Mouse (Mus musculus) lung, embryonic 14.5 days (tissue): ENCODE data around the gene Metap2. TPM values are rescaled to one million over a fixed set of nuclear protein-coding genes. Genes with fewer than 3 reads are reported as not detected.

Experiments used
- ATAC-seq: fragments of 200-750 bp; cut with Nextera tagmentation; 2 replicates; pipeline ENCODE4 v1.8.0; 2017; ENCODE audit warnings: mild to moderate bottlenecking, moderate TSS enrichment, moderate library complexity; ENCODE audit not compliant: insufficient read depth
- DNase-seq: peaks from one replicate; pipeline ENCODE4 v3.0.0-alpha.2; 2015
- H3K27ac ChIP-seq: fragments of 300-500 bp; sonication (generic); 2 replicates; pipeline ENCODE4 v1.5.1; 2014; ENCODE audit warnings: low read depth, mild to moderate bottlenecking, moderate library complexity
- H3K27me3 ChIP-seq: fragments of 300-500 bp; sonication (generic); 2 replicates; pipeline ENCODE4 v1.6.1; 2014; ENCODE audit warnings: low read length, control low read depth; ENCODE audit not compliant: insufficient read depth
- H3K36me3 ChIP-seq: fragments of 300-500 bp; sonication (generic); 2 replicates; pipeline ENCODE4 v1.6.1; 2014; ENCODE audit warnings: control low read depth; ENCODE audit not compliant: insufficient read depth
- H3K4me1 ChIP-seq: fragments of 300-500 bp; sonication (generic); 2 replicates; pipeline ENCODE4 v1.6.1; 2014; ENCODE audit warnings: antibody characterized with exemption, control low read depth; ENCODE audit not compliant: insufficient read depth
- H3K4me2 ChIP-seq: fragments of 300-500 bp; sonication (generic); 2 replicates; pipeline ENCODE4 v1.6.1; 2014; ENCODE audit warnings: mild to moderate bottlenecking
- H3K4me3 ChIP-seq: fragments of 300-500 bp; sonication (generic); 2 replicates; pipeline ENCODE4 v1.5.1; 2014; ENCODE audit warnings: low read depth, low read length
- H3K9ac ChIP-seq: fragments of 300-500 bp; sonication (generic); 2 replicates; pipeline ENCODE4 v1.6.1; 2014
- H3K9me3 ChIP-seq: fragments of 300-500 bp; sonication (generic); 2 replicates; pipeline ENCODE4 v1.6.1; 2016; ENCODE audit warnings: low read depth, low read length, control low read depth
- CTCF ChIP-seq: IDR thresholded peaks from 2 replicates; pipeline ENCODE4 v1.5.1; 2016; ENCODE audit warnings: antibody characterized with exemption, low read depth
- WGBS: fragments of 180-500 bp; shearing (Covaris S2); extraction: QIAGEN DNeasy Blood & Tissue Kit; methylation state at CpG from one replicate; pipeline ENCODE4 v1.1.7; 2014; 5-methylcytosine and 5-hydroxymethylcytosine counted together
- polyA plus RNA-seq: library from polyadenylated mRNA; unstranded; fragments of >200 nt; fragmentation: Nextera tagmentation; extraction: Ambion mirVana; gene quantifications from 2 replicates; pipeline ENCODE4 v1.2.1, GENCODE M21; 2014

Metap2 gene
- polyA plus RNA-seq, 1 experiment from 2014 or later = 213 TPM

DNA sequence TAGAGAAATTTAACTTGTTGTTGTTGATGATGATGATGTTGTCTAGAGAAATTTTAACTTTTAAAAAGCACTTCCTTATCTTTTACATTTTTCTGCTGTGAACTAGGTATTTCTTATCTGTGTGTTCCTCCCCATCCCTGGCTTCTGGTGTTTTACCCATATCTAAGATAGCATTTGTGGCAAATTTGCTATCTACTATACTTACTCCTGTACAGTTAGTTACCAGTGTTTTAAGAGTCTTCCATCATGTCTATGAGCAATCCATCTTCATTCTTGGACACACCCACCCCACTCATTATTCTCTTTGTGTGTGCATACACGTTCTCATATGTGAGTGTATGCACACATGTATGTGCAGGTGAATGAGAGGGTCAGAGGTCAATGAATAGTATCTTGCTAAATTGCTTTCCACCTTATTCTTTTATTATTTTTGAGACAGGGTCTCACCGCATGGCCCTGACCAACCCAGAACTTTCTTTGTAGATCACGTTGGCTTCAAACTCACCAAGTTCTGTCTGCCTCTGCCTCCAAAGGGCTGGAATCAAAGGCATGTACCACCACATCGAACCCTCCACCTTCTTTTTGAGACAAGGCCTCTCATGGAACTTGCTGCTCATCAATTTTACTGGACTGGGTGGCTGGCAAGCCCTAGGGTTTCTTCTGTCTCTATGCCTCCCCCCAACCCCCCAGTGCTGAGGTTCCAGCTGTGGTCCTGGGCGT, 15.4 kb upstream of the Metap2 start:
- H3K4me2 ChIP-seq = no peak overlapping the region
- no peak overlapping the region for H3K9ac ChIP-seq
- 68% methylated on average over 5 of the region's 5 CpGs for WGBS
- DNase-seq = no peak
- TF ChIP-seq CTCF = no peak
- no peak for ATAC-seq
- no peaks in the 10 kb centered on the region for H3K4me1 ChIP-seq
- H3K9me3 ChIP-seq = no peaks in the 10 kb centered on the region
- no peak overlapping the region for H3K27ac ChIP-seq
- no peaks in the 10 kb centered on the region for H3K36me3 ChIP-seq
- no peak overlapping the region for H3K4me3 ChIP-seq
- no peaks in the 10 kb centered on the region for H3K27me3 ChIP-seq

- 62% methylated on average over 5 of the region's 5 CpGs for WGBS
- Histone ChIP-seq H3K9me3 (no peaks in the 10 kb centered on the region), H3K27ac (no peak overlapping the region), H3K27me3 (no peaks in the 10 kb centered on the region), H3K4me3 (no peak overlapping the region), H3K36me3 (no peaks in the 10 kb centered on the region), H3K4me2 (no peak overlapping the region), H3K4me1 (no peaks in the 10 kb centered on the region), H3K9ac (no peak overlapping the region)
- no peak for TF ChIP-seq CTCF
- DNase-seq = no peak
- no peak for ATAC-seq
Observed at GRCm38 (mm10) chr10:93911326-93911725, 14.4 kb upstream of the Metap2 start.

DNA sequence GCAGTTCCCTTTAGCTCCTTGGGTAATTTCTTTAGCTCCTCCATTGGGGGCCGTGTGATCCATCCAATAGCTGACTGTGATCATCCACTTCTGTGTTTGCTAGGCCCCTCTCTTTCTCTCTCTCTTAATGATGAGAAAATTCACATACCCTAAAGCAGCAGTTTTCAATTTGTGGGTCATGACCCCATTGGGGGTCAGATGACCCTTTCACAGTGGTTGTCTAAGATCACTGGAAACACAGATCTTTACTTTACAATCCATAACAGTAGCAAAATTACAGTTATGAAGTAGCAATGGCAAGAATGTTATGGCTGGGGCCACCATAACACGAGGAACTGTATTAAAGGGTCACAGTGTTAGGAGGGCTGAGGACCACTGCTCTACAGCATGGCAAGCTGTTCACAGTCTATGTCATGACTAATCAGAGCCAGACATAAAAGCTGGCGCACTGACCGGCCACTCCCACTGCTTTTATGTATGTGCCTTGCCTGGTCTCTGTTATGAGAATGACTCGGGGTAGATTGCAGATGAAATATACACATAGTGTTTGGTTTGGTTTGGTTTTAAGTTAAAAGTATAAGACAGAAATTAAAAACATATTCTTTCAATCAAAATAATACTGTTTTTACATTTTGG, 13.0 kb upstream of the Metap2 start:
- Histone ChIP-seq H3K4me2 (no peak overlapping the region), H3K4me3 (no peak overlapping the region), H3K27ac (no peak overlapping the region), H3K4me1 (no peaks in the 10 kb centered on the region), H3K9me3 (no peaks in the 10 kb centered on the region), H3K36me3 (no peaks in the 10 kb centered on the region), H3K9ac (no peak overlapping the region), H3K27me3 (no peaks in the 10 kb centered on the region)
- DNase-seq = no peak
- 66% methylated on average over 5 of the region's 5 CpGs for WGBS
- TF ChIP-seq CTCF = no peak
- ATAC-seq = no peak

GRCm38 (mm10) chr10:93909015-93909414, 12.1 kb upstream of the Metap2 start:
- no peak overlapping the region for H3K9ac ChIP-seq

DNA sequence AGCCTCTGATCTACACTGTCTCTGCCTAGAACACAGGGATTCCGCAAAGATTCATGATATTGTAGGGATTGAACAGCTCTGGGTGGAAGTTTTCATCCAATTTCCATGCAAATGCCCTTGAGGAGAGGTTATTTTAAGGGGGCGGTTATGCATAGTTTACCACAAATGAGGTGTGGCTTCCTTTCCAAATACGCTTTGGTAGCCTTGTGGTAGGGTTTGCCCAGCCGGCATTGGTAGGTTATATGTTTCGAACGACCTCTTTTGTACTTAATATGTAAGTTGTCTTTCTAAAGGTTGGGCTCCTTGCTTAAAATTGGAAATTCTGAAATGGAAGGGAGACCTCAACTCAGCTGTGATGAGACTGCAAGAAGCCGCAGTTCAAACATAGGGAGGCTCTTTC, 11.6 kb upstream of the Metap2 start:
- Histone ChIP-seq H3K4me2 (no peak overlapping the region), H3K27me3 (no peaks in the 10 kb centered on the region), H3K9me3 (no peaks in the 10 kb centered on the region), H3K36me3 (no peaks in the 10 kb centered on the region), H3K4me1 (no peaks in the 10 kb centered on the region), H3K4me3 (no peak overlapping the region), H3K27ac (no peak overlapping the region), H3K9ac (no peak overlapping the region)
- DNase-seq (no peak), ATAC-seq (no peak)
- no peak for TF ChIP-seq CTCF
- 89% methylated on average over 7 of the region's 7 CpGs for WGBS

More at GRCm38 (mm10) chr10:93909015-93909414, 12.1 kb upstream of the Metap2 start:
- 100% methylated on average over 1 of the region's 1 CpGs for WGBS
- ATAC-seq (no peak), DNase-seq (no peak)
- TF ChIP-seq CTCF = no peak
- Histone ChIP-seq H3K4me1 (no peaks in the 10 kb centered on the region), H3K36me3 (no peaks in the 10 kb centered on the region), H3K27me3 (no peaks in the 10 kb centered on the region), H3K4me3 (no peak overlapping the region), H3K27ac (no peak overlapping the region), H3K4me2 (no peak overlapping the region), H3K9me3 (no peaks in the 10 kb centered on the region)

GRCm38 (mm10) chr10:93907376-93907775, 10.5 kb upstream of the Metap2 start:
- H3K4me3 ChIP-seq = no peak overlapping the region
- H3K9ac ChIP-seq = no peak overlapping the region
- ATAC-seq (no peak), DNase-seq (no peak)
- H3K27ac ChIP-seq = no peak overlapping the region
- no peaks in the 10 kb centered on the region for H3K27me3 ChIP-seq
- TF ChIP-seq CTCF = no peak
- H3K9me3 ChIP-seq = no peaks in the 10 kb centered on the region
- WGBS = 52% methylated on average over 10 of the region's 10 CpGs
- H3K36me3 ChIP-seq = no peaks in the 10 kb centered on the region
- no peak overlapping the region for H3K4me2 ChIP-seq
- no peaks in the 10 kb centered on the region for H3K4me1 ChIP-seq

GRCm38 (mm10) chr10:93899907-93900306, 3.0 kb upstream of the Metap2 start:
- 78% methylated on average over 11 of the region's 11 CpGs for WGBS
- Histone ChIP-seq H3K4me1 (no peaks in the 10 kb centered on the region), H3K36me3 (no peaks in the 10 kb centered on the region), H3K27ac (no peak overlapping the region), H3K9ac (no peak overlapping the region), H3K4me2 (no peak overlapping the region), H3K27me3 (no peaks in the 10 kb centered on the region), H3K9me3 (no peaks in the 10 kb centered on the region), H3K4me3 (no peak overlapping the region)
- ATAC-seq = no peak
- no peak for DNase-seq
- no peak for TF ChIP-seq CTCF
